Mouse (Mus musculus) gastrocnemius, postnatal 14 days (tissue): ENCODE measurements around the gene Epb41l3. TPM values are rescaled to one million over a fixed set of nuclear protein-coding genes. Genes with fewer than 3 reads are reported as not detected.

Experiments
- DNase-seq: peaks from one replicate; pipeline ENCODE4 v3.0.0; 2021; ENCODE audit warnings: mixed read lengths
- intact Hi-C: fragments of 180-260 bp; cut with DNase I; formaldehyde crosslinking; loops from one replicate; pipeline ENCODE4 v1.15.1; 2025; ENCODE audit warnings: low total_unique reads
- total RNA-seq, 2 experiments: library from RNA; stranded (reverse); gene quantifications; 2 replicates each; pipeline ENCODE4 v1.2.3; 2021

Epb41l3 gene
- total RNA-seq, 2 experiments from 2014 or later: 6.0 to 8.7 TPM

DNA sequence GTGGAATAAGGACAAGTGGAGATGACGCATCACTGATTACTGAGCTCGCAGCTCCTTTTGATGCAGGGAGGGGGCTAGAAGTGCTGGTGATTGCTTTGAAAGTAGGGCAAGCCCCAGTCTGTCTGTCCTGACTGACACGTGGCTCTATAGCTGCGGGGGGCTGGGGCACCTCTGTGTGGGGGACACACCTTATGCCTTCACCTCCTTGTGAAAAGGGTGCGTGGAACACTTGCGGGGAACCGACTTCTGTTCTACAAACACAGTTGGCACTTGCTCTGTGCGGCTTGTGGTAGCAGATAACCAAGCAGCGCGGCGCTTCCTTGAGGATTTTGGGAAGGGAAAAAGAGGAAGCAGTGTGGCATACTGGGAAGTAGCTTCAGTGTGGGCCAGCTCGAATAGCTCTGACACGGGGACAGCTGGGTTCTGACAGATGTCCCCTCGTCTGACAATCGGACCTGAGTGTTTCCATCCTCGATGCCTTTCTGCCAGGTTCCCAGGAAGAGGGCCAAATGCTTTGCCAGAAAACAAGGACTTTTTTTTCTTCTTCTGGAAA is 101.5 kb downstream of the Epb41l3 start:
- peak; percentile 8 for DNase-seq
- intact Hi-C loops: no loop called here

DNA sequence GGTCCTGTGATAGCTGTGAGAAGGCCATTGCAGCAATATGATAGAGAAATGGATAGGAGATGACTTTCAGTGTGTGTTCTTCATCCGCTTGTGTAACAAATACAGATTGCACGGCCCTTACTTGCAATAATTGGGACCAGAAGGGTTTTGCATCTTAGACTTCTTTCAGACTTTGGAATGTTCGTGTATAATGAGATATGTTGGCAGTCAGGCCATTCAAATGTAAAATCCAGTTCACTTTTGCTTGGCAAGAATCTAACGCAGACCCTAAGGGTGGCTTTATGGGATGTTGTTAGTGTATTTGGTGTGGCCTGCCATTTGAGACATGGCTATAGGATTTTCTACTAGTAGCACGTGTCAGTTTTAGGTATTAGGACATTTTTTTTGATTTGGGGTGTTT is 102.5 kb downstream of the Epb41l3 start:
- intact Hi-C loops: no loop called here
- no peak for DNase-seq

DNA sequence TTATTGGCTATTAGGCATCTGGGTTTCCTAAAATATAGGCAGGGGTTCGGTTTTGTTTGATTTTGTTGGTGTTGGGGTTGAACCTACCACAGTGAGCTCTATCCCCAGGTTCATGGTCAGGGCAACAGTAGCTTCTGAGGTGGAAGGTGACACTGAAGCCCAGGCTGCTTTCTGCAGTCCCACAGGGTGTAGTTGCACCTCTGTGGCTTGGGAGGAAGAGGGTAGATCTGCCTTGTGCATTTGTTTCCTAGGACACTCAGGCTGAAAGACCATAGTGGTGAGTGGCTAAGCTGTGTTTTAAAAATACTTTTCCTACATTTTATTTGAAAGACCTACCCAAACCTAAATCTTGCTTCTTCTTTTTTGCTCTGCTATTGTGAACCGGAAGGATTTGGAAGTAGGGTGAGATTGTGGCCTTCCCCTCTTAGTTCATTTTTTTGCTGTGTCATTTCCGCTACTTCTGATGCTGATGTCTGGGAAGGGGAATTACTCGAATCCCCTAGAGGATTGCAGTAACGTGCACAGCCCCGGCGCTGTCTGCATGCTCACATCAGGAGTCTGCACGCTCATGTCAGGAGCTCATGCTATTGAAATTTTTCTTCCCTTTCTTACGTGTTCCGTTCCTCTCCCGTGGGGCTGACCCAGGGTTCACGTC is 105.5 kb downstream of the Epb41l3 start:
- intact Hi-C loops: no loop called here

DNA sequence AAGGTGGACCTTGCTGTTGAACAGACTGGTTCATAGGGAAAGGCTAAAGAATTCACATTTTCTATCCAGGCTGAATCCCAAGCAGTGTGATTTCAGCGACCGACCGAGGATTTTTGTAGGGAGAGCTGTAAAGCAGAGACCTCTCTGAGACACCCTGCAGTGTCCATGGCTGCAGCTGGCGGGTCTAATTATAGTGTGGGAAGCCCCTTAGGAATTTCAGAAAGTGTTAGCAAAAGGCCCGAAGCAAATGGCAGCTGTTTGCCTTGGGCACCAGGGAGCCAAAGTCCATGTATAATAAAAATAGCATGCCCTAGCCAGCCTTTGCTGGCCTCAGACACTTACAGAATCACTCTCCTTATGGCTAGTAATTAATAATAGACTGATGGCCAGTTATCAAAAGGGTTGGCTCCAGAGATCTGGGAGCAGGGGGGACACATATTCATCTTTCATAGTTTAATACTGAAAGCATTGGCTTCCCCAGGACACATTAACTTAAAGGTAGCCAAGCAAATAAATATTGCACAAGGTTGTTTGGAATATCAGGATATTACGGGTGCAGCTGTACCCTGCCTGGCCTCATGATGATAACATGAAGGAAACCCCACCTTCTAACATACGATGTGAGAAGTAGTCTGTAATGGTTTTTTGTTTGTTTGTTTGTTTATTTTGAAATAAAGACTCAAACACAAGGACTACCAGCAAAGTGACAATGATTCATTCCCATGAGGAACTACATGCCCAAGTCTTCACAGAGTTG is 106.3 kb downstream of the Epb41l3 start:
- intact Hi-C loops: no loop called here
- DNase-seq: no peak

More for the DNA sequence above, 105.5 kb downstream of the Epb41l3 start:
- peak; percentile 33 for DNase-seq

GRCm38 (mm10) chr17:69187794-69188193 is 112.3 kb downstream of the Epb41l3 start:
- no peak for DNase-seq
- intact Hi-C loops: no loop called here

DNA sequence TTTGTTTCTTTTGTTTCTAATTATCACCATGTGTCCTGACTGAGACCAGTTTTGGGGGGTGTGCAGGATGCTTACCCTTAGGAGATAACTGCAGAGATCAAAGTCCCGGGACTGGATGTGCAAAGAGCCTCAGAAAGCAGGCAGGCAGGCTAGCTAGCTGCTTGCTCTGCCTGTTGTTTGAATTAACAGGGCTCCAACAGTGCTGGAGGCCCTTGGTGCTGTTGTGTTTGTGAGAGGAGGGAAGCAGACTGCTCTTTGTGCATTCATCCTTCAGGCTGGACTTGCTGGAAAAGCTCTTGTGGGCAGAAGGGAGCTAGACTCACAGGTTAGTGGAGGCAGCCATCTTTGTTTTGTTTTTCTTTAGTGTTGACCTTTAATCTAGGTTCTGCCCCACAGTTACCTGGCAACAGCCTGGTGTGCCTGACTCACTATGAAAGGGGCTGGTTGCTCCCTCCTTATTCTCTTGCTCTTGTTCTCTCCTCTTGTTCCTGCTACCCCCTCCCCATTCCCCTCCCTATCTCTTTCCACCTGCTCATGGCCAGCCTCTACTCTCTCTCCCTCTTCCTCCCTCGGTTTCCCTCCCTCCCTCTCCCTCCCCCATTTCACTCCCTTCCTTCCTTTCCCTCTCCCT is 117.5 kb downstream of the Epb41l3 start:
- no peak for DNase-seq
- intact Hi-C loops: no loop called here

- DNase-seq: no peak
- intact Hi-C loops: no loop called here
Observed at GRCm38 (mm10) chr17:69194599-69194998, 119.1 kb downstream of the Epb41l3 start.

DNA sequence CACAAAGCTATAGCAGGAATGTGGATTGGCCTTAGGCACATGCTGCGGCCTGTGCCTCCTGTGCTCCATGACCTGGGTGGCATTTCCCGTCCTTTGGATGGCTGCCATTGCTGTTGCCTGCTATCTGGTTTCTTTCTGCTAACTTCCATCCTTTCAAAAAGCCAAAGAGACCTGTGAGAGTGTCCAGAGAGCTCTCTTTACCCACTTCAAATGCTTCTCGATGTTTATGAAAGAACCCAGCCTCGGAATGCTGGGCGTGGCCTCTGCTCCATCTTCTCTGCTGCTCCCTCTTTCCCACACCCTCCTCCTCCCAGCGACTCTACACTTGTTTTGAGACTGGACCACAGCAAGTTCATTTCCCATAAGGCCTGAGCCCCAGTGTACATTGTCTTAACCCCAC is 120.3 kb downstream of the Epb41l3 start:
- no peak for DNase-seq
- intact Hi-C loops: no loop called here

DNA sequence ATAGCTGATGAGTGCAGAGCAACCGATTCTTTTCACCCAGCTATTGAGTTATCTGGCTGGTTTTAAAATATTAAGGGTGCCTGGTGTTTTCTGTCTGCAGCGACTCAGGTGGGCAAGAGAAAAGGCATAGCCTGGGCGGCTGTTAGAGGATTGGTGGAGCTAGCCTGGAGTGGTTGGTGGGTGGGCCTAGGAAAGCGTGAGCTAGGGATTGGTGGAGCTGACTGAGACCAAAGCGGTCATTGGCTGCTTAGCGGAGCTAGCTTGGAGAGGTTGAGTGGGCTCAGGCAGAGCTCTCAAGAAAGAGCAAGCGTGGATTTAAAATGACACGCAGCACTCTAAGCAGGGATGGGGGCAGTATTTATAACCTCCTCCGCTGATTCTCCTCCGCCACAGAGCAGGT is 121.2 kb downstream of the Epb41l3 start:
- intact Hi-C loops: no loop called here
- no peak for DNase-seq

DNA sequence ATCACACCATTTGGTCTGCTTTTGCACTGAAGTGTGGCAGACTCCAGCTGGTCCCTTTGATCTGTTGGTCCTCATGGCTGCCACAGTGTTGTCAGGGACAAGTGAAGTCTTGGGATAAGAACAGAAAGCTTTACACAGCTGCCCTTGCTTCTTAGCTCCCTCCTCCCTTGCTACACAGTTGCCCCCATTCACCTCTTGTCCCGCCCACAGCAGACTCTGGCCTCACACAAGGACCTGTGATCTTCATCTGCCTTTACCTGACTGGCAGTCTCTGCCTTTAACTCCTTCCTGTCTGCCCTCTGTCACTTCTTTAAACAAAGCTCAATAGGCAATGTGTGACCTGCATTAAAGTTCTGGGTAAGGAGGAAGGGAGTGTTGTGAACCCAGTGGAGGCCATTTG is 123.3 kb downstream of the Epb41l3 start:
- intact Hi-C loops: no loop called here
- no peak for DNase-seq

- intact Hi-C loops: no loop called here
Observed at GRCm38 (mm10) chr17:69199827-69200226, 124.3 kb downstream of the Epb41l3 start.

GRCm38 (mm10) chr17:69200936-69201335 is 125.5 kb downstream of the Epb41l3 start:
- DNase-seq: no peak
- intact Hi-C loops: no loop called here

More at GRCm38 (mm10) chr17:69199827-69200226, 124.3 kb downstream of the Epb41l3 start:
- no peak for DNase-seq

- intact Hi-C loops: no loop called here
- DNase-seq: no peak
Observed at GRCm38 (mm10) chr17:69205282-69205999, 130.0 kb downstream of the Epb41l3 start.

- intact Hi-C loops: no loop called here
- no peak for DNase-seq
Observed at GRCm38 (mm10) chr17:69207562-69208312, 132.3 kb downstream of the Epb41l3 start.

- DNase-seq: no peak
- intact Hi-C loops: no loop called here
Observed at GRCm38 (mm10) chr17:69211065-69211464, 135.6 kb downstream of the Epb41l3 start.

DNA sequence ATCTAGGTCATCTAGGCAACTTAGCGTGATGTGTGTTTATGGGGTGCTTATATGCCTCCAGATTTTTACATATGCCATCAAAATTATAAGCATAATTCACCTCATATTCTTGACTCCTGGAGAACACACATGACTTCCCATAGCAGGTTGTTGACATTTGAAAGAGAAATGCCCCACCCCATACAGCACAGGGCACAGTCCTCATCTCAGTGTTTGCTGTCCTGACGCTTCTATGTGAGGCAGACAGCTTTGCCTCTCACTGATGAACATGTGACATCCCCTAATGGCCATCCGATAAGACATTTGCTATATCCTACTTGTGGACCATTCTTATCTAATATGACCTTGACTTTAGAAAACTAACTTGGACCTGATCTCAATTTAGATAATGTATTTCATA is 140.6 kb downstream of the Epb41l3 start:
- intact Hi-C loops: no loop called here
- no peak for DNase-seq

GRCm38 (mm10) chr17:69220849-69221248 is 145.4 kb downstream of the Epb41l3 start:
- DNase-seq: no peak
- intact Hi-C loops: no loop called here

DNA sequence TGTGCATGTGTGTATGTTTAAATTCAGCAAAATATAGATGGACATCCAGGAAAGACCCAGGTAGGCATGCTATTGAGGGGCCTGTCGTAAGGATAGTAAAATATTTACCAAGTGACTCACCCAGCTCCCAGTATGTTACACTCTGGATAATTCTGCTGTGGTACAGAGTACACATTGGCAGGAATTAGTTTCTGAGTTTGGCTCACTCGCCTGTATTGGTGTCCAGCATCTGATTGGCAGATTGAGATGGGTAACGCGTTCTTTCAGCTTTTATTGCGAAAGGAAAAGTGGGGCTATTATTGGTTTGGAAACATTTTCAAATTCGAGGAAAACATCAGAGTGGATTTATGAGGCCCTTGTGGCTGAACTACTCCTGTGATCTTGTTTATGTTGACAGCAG is 145.9 kb downstream of the Epb41l3 start:
- DNase-seq: no peak
- intact Hi-C loops: no loop called here
